Mouse (Mus musculus) T-helper 2 cell (primary cell): ENCODE results near the gene Cxcl9.

Experiments
- in situ Hi-C: fragments of 300-600 bp; cut with MboI, MseI; formaldehyde crosslinking; loops from one replicate; pipeline ENCODE4 v1.15.1; 2025; ENCODE audit warnings: high pct_unique_total_duplicates

Cxcl9 gene

GRCm38 (mm10) chr5:92282571-92282970 is 45.3 kb downstream of the Cxcl9 start:
- in situ Hi-C loops = no loop called here

- in situ Hi-C loops = no loop called here
These were observed 48.8 kb downstream of the Cxcl9 start for GRCm38 (mm10) chr5:92278942-92279537.

GRCm38 (mm10) chr5:92277437-92278394 is 50.2 kb downstream of the Cxcl9 start, which contains the start of gene Naaa:
TSS of gene Naaa (minus strand) at chr5:92278170.
- in situ Hi-C loops = no loop called here
